In genomic region chr1:88867138-88867537, GRCm38 (mm10) we compare ENCODE assay signal across 26 mouse cellular contexts.
DNase-seq lines count a peak whose midpoint lies in the region; ATAC-seq and TF ChIP-seq lines count a peak whose summit lies in the region.
"Had no signal": no experiment of that assay in that cellular context is flagged by ENCODE, and none has a peak within 500 bp of the region (broad histone marks: within the 10 kb centered on the region; RNA-seq: fewer than 3 reads in every experiment).

No protein-coding gene starts in this region.

- no peaks in the 10 kb centered on the region for H3K9me3 ChIP-seq in kidney, embryonic 14.5 days (ENCODE audit: control insufficient read depth, low read length)
- H3K9me3 ChIP-seq in limb, embryonic 11.5 days (ENCODE audit: control insufficient read depth, low read length), result no peaks in the 10 kb centered on the region
- H3K9me3 ChIP-seq: heart, embryonic 12.5 days; limb, embryonic 15.5 days; neural tube, embryonic 13.5 days had no signal

- WGBS in kidney, embryonic 14.5 days, result 42% methylated on average over 3 of the region's 3 CpGs
- 74% methylated on average over 3 of the region's 3 CpGs for WGBS in kidney, adult 2 months
- WGBS in limb, embryonic 11.5 days, result 83% methylated on average over 3 of the region's 3 CpGs

- H3ac ChIP-seq in myocyte (ENCODE audit: control insufficient read depth, insufficient read length), result no peak overlapping the region

- TF ChIP-seq POLR2A in kidney, adult 2 months (IDR thresholded peaks at IDR 0.05; ENCODE audit: low read depth, low read length), result no peak
- no peak for TF ChIP-seq POLR2A in myocyte (IDR thresholded peaks at IDR 0.05; ENCODE audit: insufficient read length, low read depth)

- no peak for DNase-seq in kidney, adult 18-20 months
- DNase-seq in kidney, postnatal 4 days, result peak; percentile 42 to 62
- DNase-seq in kidney, adult 2 months, result no peak
- peak; percentile 32 for DNase-seq in limb, embryonic 11.5 days (ENCODE audit: low spot score)
- DNase-seq: adrenal gland, adult 8-10 months; cerebellum, adult 18-20 months; cerebellum, postnatal 25 days; heart, postnatal 10 days; layer of hippocampus, postnatal 36 days; lung, embryonic 14.5 days; lung, postnatal 36 days; midbrain, embryonic 14.5 days; retina, postnatal 1 day; right cerebral cortex, postnatal 25 days; spleen, adult 18-20 months had no signal

- no peak overlapping the region for H3K27ac ChIP-seq in kidney, embryonic 14.5 days (ENCODE audit: low read depth, low read length)
- H3K27ac ChIP-seq in kidney, adult 2 months (ENCODE audit: insufficient read depth, low read depth, low read length), result no peak overlapping the region
- H3K27ac ChIP-seq in limb, embryonic 11.5 days (replicated peaks; ENCODE audit: low read depth, low read length), result no peak overlapping the region; the same call in 1 of the 2 replicates
- H3K27ac ChIP-seq: hindbrain, postnatal 0 days; limb, embryonic 15.5 days; liver, embryonic 14.5 days; neural tube, embryonic 13.5 days had no signal

- H3K4me2 ChIP-seq in kidney, embryonic 14.5 days (replicated peaks; ENCODE audit: low read depth, low read length), result no peak overlapping the region
- H3K4me2 ChIP-seq in limb, embryonic 11.5 days (ENCODE audit: low read depth, severe bottlenecking), result no peak overlapping the region
- H3K4me2 ChIP-seq in myocyte (ENCODE audit: low read depth), result no peak overlapping the region
- H3K4me2 ChIP-seq: heart, embryonic 12.5 days; limb, embryonic 15.5 days; lung, embryonic 14.5 days; neural tube, embryonic 13.5 days had no signal

- H3K4me3 ChIP-seq in kidney, embryonic 14.5 days (ENCODE audit: low read length), result no peak overlapping the region
- H3K4me3 ChIP-seq in kidney, adult 2 months (ENCODE audit: insufficient read depth, low read depth, low read length), result no peak overlapping the region
- H3K4me3 ChIP-seq in limb, embryonic 11.5 days (ENCODE audit: low read depth, low read length), result no peak overlapping the region
- no peak overlapping the region for H3K4me3 ChIP-seq in myocyte
- H3K4me3 ChIP-seq: heart, embryonic 12.5 days; limb, embryonic 15.5 days; neural tube, embryonic 13.5 days had no signal

- peak; percentile 67; the same call in 1 of the 2 replicates for ATAC-seq in kidney, embryonic 14.5 days (ENCODE audit: low FRiP score, low TSS enrichment)
- ATAC-seq in limb, embryonic 11.5 days (ENCODE audit: insufficient number of reproducible peaks, low FRiP score, low TSS enrichment, low read depth), result no peak
- ATAC-seq in inflammation-experienced regulatory T-cells, adult 6 months, result no peak
- ATAC-seq: activated CD4-positive, CD25-positive, alpha-beta regulatory T cell, adult 4 months; forebrain, embryonic 14.5 days; hindbrain, postnatal 0 days had no signal

- no peaks in the 10 kb centered on the region for H3K36me3 ChIP-seq in kidney, embryonic 14.5 days (ENCODE audit: control insufficient read depth, insufficient read depth, low read length)
- H3K36me3 ChIP-seq in kidney, adult 2 months (ENCODE audit: control insufficient read depth, insufficient read depth, low read length), result no peaks in the 10 kb centered on the region
- no peaks in the 10 kb centered on the region for H3K36me3 ChIP-seq in limb, embryonic 11.5 days (ENCODE audit: control insufficient read depth, insufficient read depth, low read length)
- H3K36me3 ChIP-seq in myocyte (ENCODE audit: control insufficient read depth, insufficient read depth), result no peaks in the 10 kb centered on the region
- H3K36me3 ChIP-seq: heart, embryonic 12.5 days; limb, embryonic 15.5 days; neural tube, embryonic 13.5 days had no signal

- H3K79me2 ChIP-seq in myocyte (ENCODE audit: control insufficient read depth, insufficient read depth), result no peaks in the 10 kb centered on the region

- TF ChIP-seq CTCF in kidney, adult 2 months (conservative IDR thresholded peaks at IDR 0.05; ENCODE audit: insufficient read depth, insufficient read length, low read depth, low read length), result no peak

- no peaks in the 10 kb centered on the region; the same call in 1 of the 2 replicates for H3K27me3 ChIP-seq in kidney, embryonic 14.5 days (ENCODE audit: control insufficient read depth, insufficient read depth, low read length)
- no peaks in the 10 kb centered on the region for H3K27me3 ChIP-seq in kidney, adult 2 months (replicated peaks; ENCODE audit: control insufficient read depth, insufficient read depth, low read length)
- H3K27me3 ChIP-seq in limb, embryonic 11.5 days (ENCODE audit: control insufficient read depth, insufficient read depth, low read length), result no peaks in the 10 kb centered on the region
- no peaks in the 10 kb centered on the region for H3K27me3 ChIP-seq in myocyte (ENCODE audit: control insufficient read depth, insufficient read depth, insufficient read length)
- H3K27me3 ChIP-seq: heart, embryonic 12.5 days; limb, embryonic 15.5 days; megakaryocyte, embryonic 14.5 days; neural tube, embryonic 13.5 days had no signal

- H3K4me1 ChIP-seq in kidney, embryonic 14.5 days (ENCODE audit: control insufficient read depth, insufficient read depth, low read length), result peaks cover 9% of the 10 kb centered on the region; the same call in 1 of the 2 replicates
- no peaks in the 10 kb centered on the region for H3K4me1 ChIP-seq in kidney, adult 2 months (ENCODE audit: control insufficient read depth, insufficient read depth, low read length)
- peaks cover 9% of the 10 kb centered on the region; the same call in 1 of the 2 replicates for H3K4me1 ChIP-seq in limb, embryonic 11.5 days (ENCODE audit: control insufficient read depth, insufficient read depth, low read length)
- H3K4me1 ChIP-seq: heart, embryonic 12.5 days; megakaryocyte, embryonic 14.5 days had no signal

- no peak overlapping the region for H3K9ac ChIP-seq in kidney, embryonic 14.5 days (ENCODE audit: low read depth, low read length)
- no peak overlapping the region for H3K9ac ChIP-seq in limb, embryonic 11.5 days (ENCODE audit: low read length)
- H3K9ac ChIP-seq: heart, embryonic 12.5 days; limb, embryonic 15.5 days; liver, embryonic 14.5 days; lung, embryonic 14.5 days; neural tube, embryonic 13.5 days had no signal

TF ChIP-seq in myocyte, 11 proteins besides CTCF, POLR2A, EP300 and RAD21:
- TF ChIP-seq MYOG (IDR thresholded peaks at IDR 0.05; ENCODE audit: control insufficient read depth in 1 of 3, insufficient read depth in 1 of 3, insufficient read length in 2 of 3, low read depth in 2 of 3) (no peak), MAX (IDR thresholded peaks at IDR 0.05; ENCODE audit: low read depth) (no peak), E2F4 (IDR thresholded peaks at IDR 0.05; ENCODE audit: insufficient read depth) (no peak), SRF (IDR thresholded peaks at IDR 0.05; ENCODE audit: control insufficient read depth, insufficient read length, low read depth) (no peak), TCF12 (IDR thresholded peaks at IDR 0.05; ENCODE audit: insufficient read depth, poor library complexity, severe bottlenecking) (peak; percentile 28), POLR2AphosphoS2 (IDR thresholded peaks at IDR 0.05; ENCODE audit: insufficient read length, low read depth) (no peak), TCF3 (IDR thresholded peaks at IDR 0.05; ENCODE audit: insufficient read length, low read depth) (no peak), USF1 (IDR thresholded peaks at IDR 0.05; ENCODE audit: low read depth) (no peak), CEBPB (IDR thresholded peaks at IDR 0.05; ENCODE audit: insufficient read depth, poor library complexity, severe bottlenecking) (peak; percentile 27; the same call in 1 of the 2 replicates), MYOD1 (IDR thresholded peaks at IDR 0.05; ENCODE audit: control insufficient read depth in 1 of 3, insufficient read length in 2 of 3, low read depth in 2 of 3) (peak in 2 of 3 experiments; percentile 18 to 62), REST (IDR thresholded peaks at IDR 0.05; ENCODE audit: insufficient read depth, insufficient read length) (no peak)

Comparison
In these comparisons a context has a peak if more than half of its experiments do, and no peak if none do; other contexts are left out.
1. DNase-seq: peak in kidney, postnatal 4 days (2 of 2) and limb, embryonic 11.5 days (single experiment); none in kidney, adult 18-20 months (single experiment) and kidney, adult 2 months (single experiment).